Mouse (Mus musculus): ENCODE measurements at regions not wholly inside any gene's neighbourhood (a gene's known extent, or its start where the extent isn't known, plus 50 kb on each side); places are given as distances from the start of the nearest gene placed in this dataset.

DNA sequence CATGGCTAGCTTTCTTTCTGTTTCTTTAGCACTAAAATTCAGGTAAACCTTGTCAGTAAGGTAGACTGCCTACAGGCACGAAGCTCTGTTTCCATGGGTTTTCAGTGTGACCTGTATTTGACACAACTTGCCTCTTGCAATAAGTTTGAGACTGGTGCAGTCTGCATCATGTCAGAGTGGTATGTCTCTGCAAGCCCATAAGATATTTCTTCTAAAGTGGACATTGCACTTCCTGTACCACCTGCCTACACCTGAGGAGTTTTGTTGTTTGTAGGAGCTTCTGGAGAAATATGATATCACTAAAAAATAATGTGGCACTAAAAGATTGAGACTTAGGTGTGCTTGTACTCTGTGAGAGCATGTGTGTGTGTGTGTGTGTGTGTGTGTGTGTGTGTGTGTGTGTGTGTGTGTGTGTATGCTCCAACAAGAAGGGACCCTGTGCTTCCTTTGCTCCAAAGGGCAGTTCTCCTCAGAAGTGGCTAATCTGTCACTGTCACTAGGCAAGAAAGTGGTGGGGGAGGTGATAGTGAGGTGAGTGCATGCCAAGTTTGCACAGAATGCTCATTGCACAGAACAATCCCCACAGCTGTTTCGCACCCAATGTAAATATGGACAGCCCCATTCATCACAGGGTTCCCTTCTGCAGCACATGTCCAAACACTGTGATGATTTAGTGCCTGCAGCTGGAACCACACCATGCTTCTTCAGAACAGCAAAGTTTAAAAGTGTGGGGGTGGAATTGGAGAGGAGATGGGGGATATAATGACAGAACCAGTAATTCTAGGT, 360.5 kb downstream of the Tlr4 start:
- TF ChIP-seq HCFC1 (IDR thresholded peaks at IDR 0.05; ENCODE audit: borderline replicate concordance, insufficient read depth, low read length) (no peak), ZNF384 (IDR thresholded peaks at IDR 0.05; ENCODE audit: low read depth, low read length) (no peak), CHD2 (IDR thresholded peaks at IDR 0.05; ENCODE audit: low read depth, low read length) (no peak)
